Mouse (Mus musculus) liver, embryonic 14.5 days (tissue): Measurements from ENCODE around the gene S100a10. TPM values are rescaled to one million over a fixed set of nuclear protein-coding genes. Genes with fewer than 3 reads are reported as not detected.
"Not testable (repeated sequence)": the region's sequence is repeated elsewhere in the genome, so short reads cannot be mapped to it uniquely, and the experiment has no call there.

Experiments used
- ATAC-seq: fragments of 200-750 bp; cut with Nextera tagmentation; 2 replicates; pipeline ENCODE4 v1.8.0; 2017; ENCODE audit warnings: moderate number of reproducible peaks, mild to moderate bottlenecking, moderate library complexity; ENCODE audit not compliant: insufficient read depth
- DNase-seq, 3 experiments: peaks; one replicate each; pipeline ENCODE4 v3.0.0-alpha.2; 2012 to 2013; ENCODE audit warnings: low read depth in 3 of 3, low spot score in 3 of 3
- H3K27ac ChIP-seq: fragments of 300-500 bp; sonication (generic); 2 replicates; pipeline ENCODE4 v1.5.1; 2014; ENCODE audit warnings: moderate library complexity, mild to moderate bottlenecking, control low read depth, inconsistent platforms
- H3K27me3 ChIP-seq: fragments of 300-500 bp; sonication (generic); 2 replicates; pipeline ENCODE4 v1.6.1; 2014; ENCODE audit warnings: mild to moderate bottlenecking, low read length, moderate library complexity; ENCODE audit not compliant: control insufficient read depth, insufficient read depth
- H3K36me3 ChIP-seq: fragments of 300-500 bp; sonication (generic); replicated peaks from 2 replicates; pipeline ENCODE4 v1.6.1; 2014; ENCODE audit warnings: low read depth; ENCODE audit not compliant: control insufficient read depth, insufficient read depth
- H3K4me1 ChIP-seq, 2 experiments: fragments of 200-500 bp in 1 of 2; fragments of 300-500 bp in 1 of 2; sonication (generic) in 1 of 2; replicated peaks; 2 replicates each; pipeline ENCODE4 v1.6.1; 2012 to 2014; ENCODE audit warnings: antibody characterized with exemption in 1 of 2, inconsistent platforms in 1 of 2, low read length in 1 of 2; ENCODE audit not compliant: control insufficient read depth in 2 of 2, insufficient read depth in 2 of 2
- H3K4me2 ChIP-seq: fragments of 300-500 bp; sonication (generic); 2 replicates; pipeline ENCODE4 v1.6.1; 2014; ENCODE audit warnings: low read depth, mild to moderate bottlenecking, control low read depth, moderate library complexity
- H3K4me3 ChIP-seq, 2 experiments: fragments of 200-500 bp in 1 of 2; fragments of 300-500 bp in 1 of 2; sonication (generic) in 1 of 2; 2 replicates each; pipeline ENCODE4 v1.5.1; 2012 to 2014; ENCODE audit warnings: low read depth in 2 of 2, low read length in 2 of 2, mild to moderate bottlenecking in 2 of 2, control low read depth in 1 of 2, inconsistent platforms in 1 of 2, moderate library complexity in 1 of 2; ENCODE audit not compliant: insufficient read depth in 1 of 2
- H3K9ac ChIP-seq: fragments of 300-500 bp; sonication (generic); replicated peaks from 2 replicates; pipeline ENCODE4 v1.6.1; 2014; ENCODE audit warnings: mild to moderate bottlenecking, control low read depth, moderate library complexity
- H3K9me3 ChIP-seq: fragments of 300-500 bp; sonication (generic); 2 replicates; pipeline ENCODE4 v1.6.1; 2016; ENCODE audit warnings: low read length, mixed read lengths; ENCODE audit not compliant: control insufficient read depth
- CTCF ChIP-seq: IDR thresholded peaks from 2 replicates; pipeline ENCODE4 v1.5.1; 2016; ENCODE audit warnings: antibody characterized with exemption, low read depth, control low read depth
- EP300 ChIP-seq: IDR thresholded peaks from 2 replicates; pipeline ENCODE4 v1.6.1; 2016; ENCODE audit warnings: antibody characterized with exemption, low read depth
- WGBS: fragments of 180-500 bp; shearing (Covaris S2); extraction: QIAGEN DNeasy Blood & Tissue Kit; methylation state at CpG from one replicate; pipeline ENCODE4 v1.1.7; 2014; ENCODE audit not compliant: insufficient replicate concordance; 5-methylcytosine and 5-hydroxymethylcytosine counted together
- polyA plus RNA-seq, 2 experiments: library from polyadenylated mRNA; depleted of rRNA in 1 of 2; stranded (reverse) in 1 of 2; unstranded in 1 of 2; fragments of >200 nt; fragmentation: Nextera tagmentation in 1 of 2; extraction: Ambion mirVana in 1 of 2; gene quantifications; 2 replicates each; pipeline versions ENCODE4 v1.2.1 to v1.2.3; 2012 to 2014

Gene S100a10
- polyA plus RNA-seq, 2 experiments: 25.0 to 57.8 TPM

GRCm38 (mm10) chr3:93527300-93527699, 27.6 kb upstream of the S100a10 start:
- 64% methylated on average over 3 of the region's 3 CpGs for WGBS

GRCm38 (mm10) chr3:93528807-93529206, 26.1 kb upstream of the S100a10 start:
- no peak overlapping the region for H3K9ac ChIP-seq
- H3K36me3 ChIP-seq: no peaks in the 10 kb centered on the region
- ATAC-seq (no peak), DNase-seq (no peak)
- no peak overlapping the region for H3K4me3 ChIP-seq
- H3K27ac ChIP-seq: no peak overlapping the region
- TF ChIP-seq EP300 (no peak), CTCF (no peak)
- H3K4me2 ChIP-seq: no peak overlapping the region
- no peaks in the 10 kb centered on the region for H3K4me1 ChIP-seq
- no peaks in the 10 kb centered on the region for H3K27me3 ChIP-seq
- H3K9me3 ChIP-seq: no peaks in the 10 kb centered on the region
- 41% methylated on average over 5 of the region's 5 CpGs for WGBS

More at GRCm38 (mm10) chr3:93527300-93527699, 27.6 kb upstream of the S100a10 start:
- Histone ChIP-seq H3K4me1 (no peaks in the 10 kb centered on the region), H3K9me3 (no peaks in the 10 kb centered on the region), H3K4me2 (no peak overlapping the region), H3K27me3 (no peaks in the 10 kb centered on the region), H3K27ac (no peak overlapping the region), H3K36me3 (no peaks in the 10 kb centered on the region), H3K9ac (no peak overlapping the region), H3K4me3 (no peak overlapping the region)
- no peak for DNase-seq
- no peak for ATAC-seq
- TF ChIP-seq EP300 (no peak), CTCF (no peak)

GRCm38 (mm10) chr3:93537068-93537576, 17.8 kb upstream of the S100a10 start:
- no peak overlapping the region for H3K9ac ChIP-seq
- DNase-seq (no peak), ATAC-seq (no peak)
- TF ChIP-seq CTCF (no peak), EP300 (no peak)
- H3K27me3 ChIP-seq: no peaks in the 10 kb centered on the region
- H3K4me1 ChIP-seq: no peaks in the 10 kb centered on the region
- no peak overlapping the region for H3K4me3 ChIP-seq
- WGBS: 67% methylated on average over 2 of the region's 2 CpGs
- no peak overlapping the region for H3K4me2 ChIP-seq
- no peaks in the 10 kb centered on the region for H3K36me3 ChIP-seq
- no peaks in the 10 kb centered on the region for H3K9me3 ChIP-seq
- no peak overlapping the region for H3K27ac ChIP-seq

- Histone ChIP-seq H3K36me3 (no peaks in the 10 kb centered on the region), H3K4me1 (no peaks in the 10 kb centered on the region), H3K9ac (no peak overlapping the region), H3K4me3 (no peak overlapping the region), H3K27ac (no peak overlapping the region), H3K9me3 (no peaks in the 10 kb centered on the region), H3K4me2 (no peak overlapping the region), H3K27me3 (no peaks in the 10 kb centered on the region)
- ATAC-seq (no peak), DNase-seq (no peak)
- TF ChIP-seq CTCF: no peak
- no peak for TF ChIP-seq EP300
- WGBS: 66% methylated on average over 2 of the region's 2 CpGs
Observed at GRCm38 (mm10) chr3:93538486-93538885, 16.4 kb upstream of the S100a10 start.

- Histone ChIP-seq H3K4me3 (no peak overlapping the region), H3K4me1 (no peaks in the 10 kb centered on the region), H3K9me3 (no peaks in the 10 kb centered on the region), H3K36me3 (no peaks in the 10 kb centered on the region), H3K27ac (no peak overlapping the region), H3K27me3 (no peaks in the 10 kb centered on the region), H3K9ac (no peak overlapping the region), H3K4me2 (no peak overlapping the region)
- no peak for DNase-seq
- no peak for ATAC-seq
- 31% methylated on average over 2 of the region's 2 CpGs for WGBS
- no peak for TF ChIP-seq EP300
- TF ChIP-seq CTCF: no peak
Observed at GRCm38 (mm10) chr3:93541501-93541900, 13.4 kb upstream of the S100a10 start.

- WGBS: 53% methylated on average over 6 of the region's 6 CpGs
- H3K4me3 ChIP-seq, DNase-seq, H3K9ac ChIP-seq, ATAC-seq, H3K36me3 ChIP-seq, H3K27ac ChIP-seq, H3K4me2 ChIP-seq, H3K4me1 ChIP-seq, H3K9me3 ChIP-seq, H3K27me3 ChIP-seq: not testable (repeated sequence)
Observed at GRCm38 (mm10) chr3:93544170-93544569, 10.7 kb upstream of the S100a10 start.
